Mouse (Mus musculus) embryonic facial prominence, embryonic 15.5 days (tissue): ENCODE results near the gene Tspan5. TPM values are rescaled to one million over a fixed set of nuclear protein-coding genes. Genes with fewer than 3 reads are reported as not detected.

ENCODE experiments used
- ATAC-seq: fragments of 200-750 bp; cut with Nextera tagmentation; 2 replicates; pipeline ENCODE4 v1.8.0; 2017; ENCODE audit warnings: low read depth, moderate TSS enrichment; ENCODE audit not compliant: insufficient number of reproducible peaks, low FRiP score, low TSS enrichment
- H3K27ac ChIP-seq: fragments of 300-500 bp; sonication (generic); replicated peaks from 2 replicates; pipeline ENCODE4 v1.5.1; 2015; ENCODE audit warnings: mild to moderate bottlenecking, inconsistent platforms
- H3K27me3 ChIP-seq: fragments of 300-500 bp; sonication (generic); 2 replicates; pipeline ENCODE4 v1.6.1; 2015; ENCODE audit warnings: inconsistent platforms
- H3K36me3 ChIP-seq: fragments of 300-500 bp; sonication (generic); 2 replicates; pipeline ENCODE4 v1.6.1; 2015; ENCODE audit warnings: mild to moderate bottlenecking, inconsistent platforms
- H3K4me1 ChIP-seq: fragments of 300-500 bp; sonication (generic); 2 replicates; pipeline ENCODE4 v1.6.1; 2015; ENCODE audit warnings: inconsistent platforms
- H3K4me2 ChIP-seq: fragments of 300-500 bp; sonication (generic); replicated peaks from 2 replicates; pipeline ENCODE4 v1.6.1; 2015; ENCODE audit warnings: mild to moderate bottlenecking, inconsistent platforms
- H3K4me3 ChIP-seq: fragments of 300-500 bp; sonication (generic); replicated peaks from 2 replicates; pipeline ENCODE4 v1.5.1; 2015; ENCODE audit warnings: mild to moderate bottlenecking, inconsistent platforms
- H3K9ac ChIP-seq: fragments of 300-500 bp; sonication (generic); 2 replicates; pipeline ENCODE4 v1.6.1; 2015; ENCODE audit warnings: inconsistent platforms
- H3K9me3 ChIP-seq: fragments of 300-500 bp; sonication (generic); replicated peaks from 2 replicates; pipeline ENCODE4 v1.6.1; 2016; ENCODE audit warnings: inconsistent platforms
- WGBS: fragments of 180-500 bp; shearing (Covaris S2); methylation state at CpG from one replicate; pipeline ENCODE4 v1.1.7; 2015; 5-methylcytosine and 5-hydroxymethylcytosine counted together
- polyA plus RNA-seq: library from polyadenylated mRNA; unstranded; fragments of >200 nt; fragmentation: Nextera tagmentation; extraction: Ambion mirVana; gene quantifications from 2 replicates; pipeline ENCODE4 v1.2.1, GENCODE M21; 2015

Gene Tspan5
- polyA plus RNA-seq, 1 experiment from 2014 or later = 42.7 TPM

DNA sequence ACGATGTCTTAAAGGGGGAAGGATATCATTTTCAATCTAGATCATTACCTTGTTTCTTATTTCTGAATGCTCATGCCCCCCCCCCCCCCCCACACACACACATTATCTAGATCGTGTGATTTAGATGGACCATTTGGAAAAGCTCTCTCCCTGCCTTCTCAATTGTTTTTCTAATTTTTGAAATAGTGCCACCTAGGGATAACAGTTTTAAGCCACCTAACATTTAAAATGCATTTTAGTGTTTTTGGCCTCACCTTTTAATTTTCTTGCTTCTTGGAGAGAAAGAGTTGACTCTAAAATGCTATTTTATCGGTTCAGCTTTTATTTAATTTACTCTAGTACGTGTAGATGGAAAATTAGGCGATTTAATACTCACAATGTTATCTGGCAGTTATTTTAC is 94.9 kb downstream of the Tspan5 start:
- peaks cover 10% of the 10 kb centered on the region for H3K4me1 ChIP-seq
- H3K4me2 ChIP-seq = no peak overlapping the region
- no peak overlapping the region for H3K9ac ChIP-seq
- H3K27me3 ChIP-seq = no peaks in the 10 kb centered on the region
- ATAC-seq = no peak
- H3K9me3 ChIP-seq = no peaks in the 10 kb centered on the region
- H3K36me3 ChIP-seq = no peaks in the 10 kb centered on the region
- H3K4me3 ChIP-seq = no peak overlapping the region
- H3K27ac ChIP-seq = no peak overlapping the region
- WGBS = 65% methylated on average over 5 of the region's 5 CpGs

DNA sequence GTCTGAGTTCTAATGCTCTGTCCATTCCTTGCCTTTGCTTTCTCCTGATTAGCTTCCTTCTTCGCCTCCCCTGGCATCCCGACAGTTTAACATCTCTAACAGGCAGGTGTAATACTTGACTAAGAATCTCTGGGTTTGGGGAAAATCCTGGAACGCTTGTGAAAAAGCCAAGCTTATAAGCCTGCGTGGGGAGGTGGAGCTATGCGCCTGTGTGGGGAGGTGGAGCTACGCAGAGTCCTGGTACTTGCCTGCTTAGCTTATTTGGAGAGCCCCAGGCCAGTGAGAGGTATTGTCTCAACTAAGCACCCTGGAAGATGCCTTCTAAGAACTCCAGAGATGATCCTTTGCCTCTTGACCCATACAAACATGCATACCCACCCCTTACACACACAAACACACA is 95.7 kb downstream of the Tspan5 start:
- Histone ChIP-seq H3K9ac (no peak overlapping the region), H3K4me1 (peaks cover 16% of the 10 kb centered on the region), H3K27me3 (no peaks in the 10 kb centered on the region), H3K36me3 (no peaks in the 10 kb centered on the region), H3K27ac (no peak overlapping the region), H3K9me3 (no peaks in the 10 kb centered on the region), H3K4me2 (no peak overlapping the region), H3K4me3 (no peak overlapping the region)
- WGBS = 85% methylated on average over 6 of the region's 6 CpGs
- no peak for ATAC-seq

GRCm38 (mm10) chr3:138839656-138840055 is 97.7 kb downstream of the Tspan5 start:
- no peaks in the 10 kb centered on the region for H3K36me3 ChIP-seq
- no peaks in the 10 kb centered on the region for H3K27me3 ChIP-seq
- H3K4me2 ChIP-seq = no peak overlapping the region
- no peak overlapping the region for H3K9ac ChIP-seq
- no peak overlapping the region for H3K27ac ChIP-seq
- H3K4me1 ChIP-seq = peaks cover 18% of the 10 kb centered on the region
- ATAC-seq = no peak
- H3K9me3 ChIP-seq = no peaks in the 10 kb centered on the region
- H3K4me3 ChIP-seq = no peak overlapping the region
- WGBS = 79% methylated on average over 6 of the region's 6 CpGs

DNA sequence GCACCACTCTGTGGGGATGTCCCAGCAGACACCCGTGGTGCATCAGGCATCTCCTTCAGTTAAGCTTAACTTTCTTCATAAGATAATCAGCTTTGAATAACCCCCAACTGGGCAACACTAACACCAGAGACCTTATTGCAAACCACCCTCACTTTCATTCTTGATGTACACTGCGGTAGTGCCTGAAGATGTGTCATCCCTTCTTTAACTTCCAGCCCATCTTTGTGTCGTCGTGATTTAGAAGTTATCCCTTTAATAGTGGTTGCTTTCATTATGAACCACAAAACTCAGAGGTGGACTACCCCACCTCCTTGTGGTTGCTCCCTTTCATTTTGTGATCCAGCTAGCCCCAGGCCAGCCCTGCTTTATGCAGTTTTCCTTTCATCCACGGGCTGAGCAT is 99.3 kb downstream of the Tspan5 start:
- ATAC-seq = no peak
- Histone ChIP-seq H3K4me3 (no peak overlapping the region), H3K27ac (no peak overlapping the region), H3K4me1 (peaks cover 18% of the 10 kb centered on the region; the same call in 1 of the 2 replicates), H3K27me3 (no peaks in the 10 kb centered on the region), H3K4me2 (no peak overlapping the region), H3K9ac (no peak overlapping the region), H3K36me3 (no peaks in the 10 kb centered on the region), H3K9me3 (no peaks in the 10 kb centered on the region)
- WGBS = 57% methylated on average over 5 of the region's 5 CpGs

DNA sequence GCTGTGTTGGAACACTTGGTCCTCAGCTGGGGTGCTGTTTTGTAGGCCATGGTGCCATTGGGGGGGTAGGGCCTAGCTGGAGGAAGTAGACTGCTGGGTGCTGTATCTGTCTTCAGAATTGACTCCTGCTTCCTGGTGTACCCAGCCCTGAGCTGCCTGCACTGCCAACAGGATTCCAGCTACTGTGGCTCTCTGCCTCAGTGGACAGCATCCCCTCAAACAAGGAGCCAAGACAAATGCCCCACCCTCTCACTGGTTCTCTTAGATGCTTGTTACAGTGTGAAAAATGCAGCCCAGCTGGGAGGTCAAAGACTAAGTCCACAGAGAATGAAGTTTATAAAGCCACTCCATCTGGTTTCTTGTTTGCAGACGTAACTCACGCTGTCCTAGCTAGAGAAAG is 101.2 kb downstream of the Tspan5 start:
- no peak overlapping the region for H3K9ac ChIP-seq
- no peak overlapping the region for H3K4me2 ChIP-seq
- H3K36me3 ChIP-seq = no peaks in the 10 kb centered on the region
- H3K4me3 ChIP-seq = no peak overlapping the region
- ATAC-seq = no peak
- H3K27me3 ChIP-seq = no peaks in the 10 kb centered on the region
- no peak overlapping the region for H3K27ac ChIP-seq
- 59% methylated on average over 2 of the region's 2 CpGs for WGBS
- H3K4me1 ChIP-seq = peaks cover 18% of the 10 kb centered on the region; the same call in 1 of the 2 replicates
- H3K9me3 ChIP-seq = no peaks in the 10 kb centered on the region

DNA sequence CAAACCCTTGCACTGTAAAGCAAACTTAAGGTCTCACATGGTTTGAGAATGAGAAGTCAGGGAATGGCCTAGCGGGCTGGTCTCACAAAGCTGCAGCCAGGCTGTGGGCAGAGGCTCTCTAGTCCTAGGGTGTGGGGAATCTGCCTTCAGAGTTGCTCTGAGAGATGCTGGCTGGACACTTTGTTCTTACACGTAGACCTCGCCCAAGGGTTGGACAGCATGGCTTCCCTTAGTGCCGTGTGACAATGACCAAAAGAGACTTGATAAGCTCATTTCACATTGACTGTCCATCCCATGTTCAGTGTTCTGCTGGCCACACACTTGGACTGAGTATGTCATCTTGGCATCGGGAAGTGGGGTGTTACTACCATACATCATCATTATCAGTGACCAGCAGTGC is 101.6 kb downstream of the Tspan5 start:
- no peak overlapping the region for H3K4me2 ChIP-seq
- no peak for ATAC-seq
- H3K27ac ChIP-seq = no peak overlapping the region
- no peak overlapping the region for H3K9ac ChIP-seq
- no peaks in the 10 kb centered on the region for H3K9me3 ChIP-seq
- H3K4me1 ChIP-seq = peaks cover 17% of the 10 kb centered on the region; the same call in 1 of the 2 replicates
- 91% methylated on average over 5 of the region's 5 CpGs for WGBS
- H3K36me3 ChIP-seq = no peaks in the 10 kb centered on the region
- no peaks in the 10 kb centered on the region for H3K27me3 ChIP-seq
- H3K4me3 ChIP-seq = no peak overlapping the region

GRCm38 (mm10) chr3:138845820-138846219 is 103.8 kb downstream of the Tspan5 start:
- no peak for ATAC-seq
- H3K4me3 ChIP-seq = no peak overlapping the region
- H3K36me3 ChIP-seq = no peaks in the 10 kb centered on the region
- no peak overlapping the region for H3K9ac ChIP-seq
- no peak overlapping the region for H3K27ac ChIP-seq
- peaks cover 29% of the 10 kb centered on the region for H3K4me1 ChIP-seq
- no peaks in the 10 kb centered on the region for H3K27me3 ChIP-seq
- no peaks in the 10 kb centered on the region for H3K9me3 ChIP-seq
- no peak overlapping the region for H3K4me2 ChIP-seq
- 98% methylated on average over 1 of the region's 1 CpGs for WGBS

DNA sequence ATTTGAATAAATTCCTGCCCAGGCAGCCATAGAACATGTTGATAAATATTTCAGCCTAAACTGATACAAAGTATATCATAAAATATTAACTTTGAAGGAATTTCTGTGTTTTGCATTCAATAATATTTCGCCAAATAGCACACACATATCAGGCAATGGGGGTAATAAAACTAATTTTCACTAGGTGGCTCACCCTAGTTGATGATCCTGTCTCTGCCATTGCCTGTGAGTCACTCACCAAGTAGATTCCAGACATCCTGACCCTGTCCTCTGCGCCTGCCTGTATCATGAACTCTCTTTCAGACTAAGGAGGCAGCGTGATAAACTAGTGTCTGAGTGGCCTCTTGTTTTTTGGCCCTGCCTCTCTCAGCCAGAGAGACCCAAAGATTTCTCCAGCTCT is 105.8 kb downstream of the Tspan5 start:
- Histone ChIP-seq H3K9me3 (no peaks in the 10 kb centered on the region), H3K27me3 (no peaks in the 10 kb centered on the region), H3K27ac (no peak overlapping the region), H3K4me2 (no peak overlapping the region), H3K4me1 (peaks cover 35% of the 10 kb centered on the region), H3K9ac (no peak overlapping the region), H3K4me3 (no peak overlapping the region), H3K36me3 (no peaks in the 10 kb centered on the region)
- WGBS = 93% methylated on average over 3 of the region's 3 CpGs
- no peak for ATAC-seq

GRCm38 (mm10) chr3:138849755-138850301 is 107.8 kb downstream of the Tspan5 start:
- Histone ChIP-seq H3K4me1 (peaks cover 49% of the 10 kb centered on the region), H3K4me2 (0 out of 2 replicates have a peak overlapping the region, but pooled peaks have one; percentile 6), H3K9ac (no peak overlapping the region), H3K9me3 (no peaks in the 10 kb centered on the region), H3K4me3 (no peak overlapping the region), H3K36me3 (no peaks in the 10 kb centered on the region), H3K27ac (peak overlapping the region; percentile 23), H3K27me3 (no peaks in the 10 kb centered on the region)
- WGBS = 31% methylated on average over 11 of the region's 11 CpGs
- ATAC-seq = peak; percentile 35; the same call in 1 of the 2 replicates

- ATAC-seq = no peak
- peaks cover 67% of the 10 kb centered on the region for H3K4me1 ChIP-seq
Measured at GRCm38 (mm10) chr3:138851876-138852275, 109.9 kb downstream of the Tspan5 start.

GRCm38 (mm10) chr3:138852982-138853689 is 111.1 kb downstream of the Tspan5 start:
- Histone ChIP-seq H3K9me3 (no peaks in the 10 kb centered on the region), H3K27ac (no peak overlapping the region; the same call in 1 of the 2 replicates), H3K4me3 (no peak overlapping the region), H3K36me3 (no peaks in the 10 kb centered on the region), H3K9ac (no peak overlapping the region), H3K4me1 (peaks cover 80% of the 10 kb centered on the region), H3K27me3 (no peaks in the 10 kb centered on the region), H3K4me2 (no peak overlapping the region)
- WGBS = 35% methylated on average over 13 of the region's 13 CpGs
- ATAC-seq = no peak

More at GRCm38 (mm10) chr3:138851876-138852275, 109.9 kb downstream of the Tspan5 start:
- no peak overlapping the region for H3K9ac ChIP-seq
- H3K4me2 ChIP-seq = no peak overlapping the region
- no peak overlapping the region for H3K27ac ChIP-seq
- no peaks in the 10 kb centered on the region for H3K9me3 ChIP-seq
- WGBS = 76% methylated on average over 8 of the region's 8 CpGs
- no peaks in the 10 kb centered on the region for H3K27me3 ChIP-seq
- H3K4me3 ChIP-seq = no peak overlapping the region
- H3K36me3 ChIP-seq = no peaks in the 10 kb centered on the region
